Mouse (Mus musculus) adrenal gland, postnatal 25 days (tissue): ENCODE results near the gene Tubb4a. TPM values are rescaled to one million over a fixed set of nuclear protein-coding genes. Genes with fewer than 3 reads are reported as not detected.
A peak's percentile ranks its signal among the peaks of the same experiment; 100 is the strongest.
"Not testable (repeated sequence)": the region's sequence is repeated elsewhere in the genome, so short reads cannot be mapped to it uniquely, and the experiment has no call there.

Experiments used
- DNase-seq: peaks from one replicate; pipeline ENCODE4 v3.0.0; 2021; ENCODE audit warnings: mixed read lengths
- total RNA-seq: library from RNA; stranded (reverse); gene quantifications from 2 replicates; pipeline ENCODE4 v1.2.3, GENCODE M21; 2021

The Tubb4a gene
- total RNA-seq, 1 experiment from 2014 or later, result 4.0 TPM

DNA sequence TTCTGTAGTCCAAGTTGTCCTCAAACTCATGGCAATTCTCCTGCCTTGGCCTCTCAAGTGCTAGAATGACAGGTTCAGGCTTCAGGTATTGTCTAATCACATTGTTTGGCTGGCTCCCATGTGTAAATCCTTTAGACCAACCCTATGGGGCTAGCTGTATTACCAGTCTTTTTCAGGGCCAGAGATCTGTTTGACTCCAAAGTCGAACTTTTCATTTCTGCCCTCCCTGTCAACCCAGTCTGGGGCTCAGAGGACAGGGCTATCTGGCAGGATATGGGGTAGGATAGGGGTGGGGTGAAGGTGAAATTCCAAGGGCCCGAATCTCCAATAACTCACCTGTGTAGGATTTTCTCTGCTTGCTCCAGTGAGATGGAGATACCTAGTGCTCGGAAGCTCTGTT is 31.3 kb downstream of the Tubb4a start:
- no peak for DNase-seq

- DNase-seq, result not testable (repeated sequence)
These were observed 35.9 kb downstream of the Tubb4a start for GRCm38 (mm10) chr17:57051679-57052078.

- DNase-seq, result no peak
These were observed 38.8 kb downstream of the Tubb4a start for GRCm38 (mm10) chr17:57048816-57049215.

GRCm38 (mm10) chr17:57047406-57047805 is 40.2 kb downstream of the Tubb4a start:
- DNase-seq, result no peak

GRCm38 (mm10) chr17:57041554-57041953 is 46.0 kb downstream of the Tubb4a start, which contains the start of gene Slc25a41:
Gene Slc25a41, minus strand, starts transcription at chr17:57041654.
- DNase-seq, result no peak

DNA sequence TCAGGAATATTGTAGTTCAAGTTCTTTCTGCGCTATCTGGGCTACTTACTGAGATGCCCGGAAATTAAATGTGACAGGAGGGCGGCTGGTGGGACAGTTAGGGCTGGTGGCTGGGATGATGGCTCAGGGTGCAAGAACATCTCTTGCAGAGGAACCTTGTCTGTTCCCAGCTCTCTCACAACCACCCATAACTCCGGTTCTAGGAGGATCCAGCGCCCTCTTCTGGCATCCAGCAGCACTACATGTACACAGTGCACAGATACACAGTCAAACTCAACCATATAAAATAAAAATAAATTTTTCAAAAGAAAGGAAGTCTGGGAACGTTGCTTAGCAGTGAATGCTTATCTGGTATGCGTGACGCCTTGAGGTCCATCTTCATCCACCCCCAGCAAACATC is 48.6 kb downstream of the Tubb4a start:
- no peak for DNase-seq

GRCm38 (mm10) chr17:57032854-57033253 is 54.7 kb downstream of the Tubb4a start:
- DNase-seq, result no peak

DNA sequence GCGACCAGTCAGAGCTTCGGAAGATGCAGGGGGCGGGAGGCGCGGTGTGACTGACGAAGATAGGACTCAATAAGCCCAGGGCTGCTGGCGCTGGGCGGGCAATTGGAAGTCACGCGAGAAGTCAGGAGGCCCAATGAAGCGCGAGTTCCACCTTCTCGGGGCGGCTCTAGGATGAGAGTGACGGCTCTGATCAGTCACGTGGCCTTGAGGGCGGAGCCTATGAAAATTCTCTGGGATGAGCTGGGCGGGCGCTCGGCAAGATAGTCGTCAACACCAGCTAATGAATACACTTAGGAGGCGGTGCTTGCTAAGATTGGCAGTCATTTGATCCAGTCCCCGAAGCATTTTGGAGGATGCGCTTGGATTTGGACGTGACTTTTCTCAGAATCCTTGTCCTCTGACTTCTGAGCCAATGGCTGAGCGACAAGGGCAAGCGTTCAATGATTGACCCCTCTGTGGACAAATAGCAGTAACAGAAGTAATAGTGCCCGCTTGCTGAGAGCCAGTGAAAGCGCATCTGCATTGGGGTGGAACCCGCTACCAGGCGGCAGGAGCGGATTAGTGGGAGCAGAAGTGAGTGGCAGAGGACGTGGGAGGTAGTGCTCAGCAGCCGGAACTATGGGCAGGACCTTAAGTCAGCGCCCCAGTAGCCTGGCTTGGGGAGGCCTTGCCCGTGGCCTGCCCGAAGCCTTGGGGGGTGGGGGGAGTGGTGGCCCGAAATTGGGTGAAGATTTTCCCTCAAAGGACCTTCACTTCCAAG is 55.7 kb downstream of the Tubb4a start:
- DNase-seq, result peak; percentile 96

GRCm38 (mm10) chr17:57030931-57031660 is 56.5 kb downstream of the Tubb4a start, which contains the start of gene Khsrp:
Gene Khsrp, minus strand, starts transcription at chr17:57031522.
- DNase-seq, result peak; percentile 46

Other genes starting within 250 kb of the Tubb4a start
- 0.71 and 0.76 TPM in 2 replicates for gene Acsbg2, start 213.3 kb downstream of the Tubb4a start, total RNA-seq
- gene 1700061G19Rik, start 212.3 kb downstream of the Tubb4a start, total RNA-seq, result 5.4 and 8.9 TPM in 2 replicates
- gene Mllt1, start 152.4 kb downstream of the Tubb4a start, total RNA-seq, result 36.2 and 36.3 TPM in 2 replicates
- 0.38 and 0.70 TPM in 2 replicates for gene Acer1, start 105.7 kb downstream of the Tubb4a start, total RNA-seq
- 106 and 120 TPM in 2 replicates for gene Clpp, start 97.5 kb downstream of the Tubb4a start, total RNA-seq
- gene Alkbh7, start 90.4 kb downstream of the Tubb4a start, total RNA-seq, result 67.3 and 95.1 TPM in 2 replicates
- gene Pspn, start 87.8 kb downstream of the Tubb4a start, total RNA-seq, result 0.76 and 2.3 TPM in 2 replicates
- 46.1 and 55.3 TPM in 2 replicates for gene Gtf2f1, start 76.5 kb downstream of the Tubb4a start, total RNA-seq
- 0.64 TPM in 1 of 2 replicates, not detected in the other for gene Gm17949, start 76.3 kb downstream of the Tubb4a start, total RNA-seq
- 94.9 and 115 TPM in 2 replicates for gene Khsrp, start 56.3 kb downstream of the Tubb4a start, total RNA-seq
- not detected in 2 replicates for gene Slc25a41, start 46.1 kb downstream of the Tubb4a start, total RNA-seq
- gene Crb3, start 28.7 kb downstream of the Tubb4a start, total RNA-seq, result 1.4 TPM in 1 of 2 replicates, not detected in the other
- 89.2 and 96.3 TPM in 2 replicates for gene Slc25a23, start 27.9 kb downstream of the Tubb4a start, total RNA-seq
- 1.6 TPM in 1 of 2 replicates, not detected in the other for gene Dennd1c, start 9.3 kb downstream of the Tubb4a start, total RNA-seq
- 0.39 and 0.71 TPM in 2 replicates for gene Tnfsf9, start 17.5 kb upstream of the Tubb4a start, total RNA-seq
- gene Cd70, start 62.0 kb upstream of the Tubb4a start, total RNA-seq, result not detected in 2 replicates
- not detected in 2 replicates for gene Tnfsf14, start 106.4 kb upstream of the Tubb4a start, total RNA-seq
- gene C3, start 140.4 kb upstream of the Tubb4a start, total RNA-seq, result 280 and 456 TPM in 2 replicates
- 81.0 and 96.4 TPM in 2 replicates for gene Gpr108, start 160.7 kb upstream of the Tubb4a start, total RNA-seq
- gene Trip10, start 161.7 kb upstream of the Tubb4a start, total RNA-seq, result 51.9 and 64.8 TPM in 2 replicates
- gene Vav1, start 191.3 kb upstream of the Tubb4a start, total RNA-seq, result 1.1 and 1.7 TPM in 2 replicates